11 mouse cellular contexts compared by ENCODE assay signal in genomic region chr16:77596556-77596955, GRCm38 (mm10). TPM values are rescaled to one million over a fixed set of nuclear protein-coding genes. Genes with fewer than 3 reads are reported as not detected.
A peak's percentile ranks its signal among the peaks of the same experiment; 100 is the strongest.
DNase-seq lines count a peak whose midpoint lies in the region; ATAC-seq lines count a peak whose summit lies in the region.
"Had no signal": no experiment of that assay in that cellular context is flagged by ENCODE, and none has a peak within 500 bp of the region (broad histone marks: within the 10 kb centered on the region; RNA-seq: fewer than 3 reads in every experiment).

No protein-coding gene starts in this region.

- H3K27ac ChIP-seq in hindbrain, embryonic 12.5 days: peak overlapping the region; percentile 60; the same call in 1 of the 2 replicates
- no peak overlapping the region for H3K27ac ChIP-seq in hindbrain, embryonic 10.5 days
- peak overlapping the region; percentile 81 for H3K27ac ChIP-seq in neural tube, embryonic 14.5 days (ENCODE audit: low read depth, low read length)
- H3K27ac ChIP-seq: heart, embryonic 13.5 days; limb, embryonic 15.5 days had no signal

- peak overlapping the region; percentile 15; the same call in 1 of the 2 replicates for H3K4me3 ChIP-seq in hindbrain, embryonic 12.5 days
- H3K4me3 ChIP-seq in hindbrain, embryonic 10.5 days: no peak overlapping the region
- peak overlapping the region; percentile 36 for H3K4me3 ChIP-seq in neural tube, embryonic 14.5 days (ENCODE audit: low read depth, low read length)
- H3K4me3 ChIP-seq: heart, embryonic 13.5 days; limb, embryonic 15.5 days had no signal

- 78% methylated on average over 5 of the region's 5 CpGs for WGBS in hindbrain, embryonic 12.5 days
- WGBS in hindbrain, embryonic 10.5 days: 88% methylated on average over 5 of the region's 5 CpGs
- 65% methylated on average over 5 of the region's 5 CpGs for WGBS in neural tube, embryonic 14.5 days

- peaks cover 14% of the 10 kb centered on the region for H3K4me1 ChIP-seq in hindbrain, embryonic 12.5 days
- peaks cover 12% of the 10 kb centered on the region; the same call in 1 of the 2 replicates for H3K4me1 ChIP-seq in hindbrain, embryonic 10.5 days (replicated peaks)
- peaks cover 5% of the 10 kb centered on the region for H3K4me1 ChIP-seq in neural tube, embryonic 14.5 days (ENCODE audit: control insufficient read depth, insufficient read depth, low read length)

- H3K27me3 ChIP-seq in hindbrain, embryonic 12.5 days: no peaks in the 10 kb centered on the region
- H3K27me3 ChIP-seq in hindbrain, embryonic 10.5 days (ENCODE audit: insufficient read depth, poor library complexity, severe bottlenecking): no peaks in the 10 kb centered on the region
- no peaks in the 10 kb centered on the region for H3K27me3 ChIP-seq in neural tube, embryonic 14.5 days (ENCODE audit: control insufficient read depth, insufficient read depth, low read length)
- H3K27me3 ChIP-seq: heart, embryonic 13.5 days; limb, embryonic 15.5 days had no signal

- no peak overlapping the region for H3K9ac ChIP-seq in hindbrain, embryonic 12.5 days
- H3K9ac ChIP-seq in neural tube, embryonic 14.5 days (replicated peaks; ENCODE audit: low read depth, low read length): peak overlapping the region; percentile 67
- H3K9ac ChIP-seq: heart, embryonic 13.5 days; limb, embryonic 15.5 days had no signal

- no peak for ATAC-seq in hindbrain, embryonic 12.5 days (ENCODE audit: low FRiP score)
- no peak for ATAC-seq in neural tube, embryonic 14.5 days (ENCODE audit: low read depth)
- ATAC-seq in monocyte, adult 5-6 weeks (replicated peaks; ENCODE audit: insufficient number of reproducible peaks, low FRiP score, low TSS enrichment, poor library complexity, severe bottlenecking): no peak

- peaks cover 9% of the 10 kb centered on the region; the same call in 1 of the 2 replicates for H3K36me3 ChIP-seq in hindbrain, embryonic 12.5 days
- H3K36me3 ChIP-seq in hindbrain, embryonic 10.5 days: peaks cover 18% of the 10 kb centered on the region
- no peaks in the 10 kb centered on the region for H3K36me3 ChIP-seq in neural tube, embryonic 14.5 days (ENCODE audit: control insufficient read depth, insufficient read depth, low read length)
- H3K36me3 ChIP-seq: G1E; limb, embryonic 15.5 days had no signal

- no peaks in the 10 kb centered on the region for H3K9me3 ChIP-seq in hindbrain, embryonic 12.5 days (replicated peaks)
- no peaks in the 10 kb centered on the region for H3K9me3 ChIP-seq in hindbrain, embryonic 10.5 days
- no peaks in the 10 kb centered on the region for H3K9me3 ChIP-seq in neural tube, embryonic 14.5 days (ENCODE audit: control insufficient read depth, low read length)
- H3K9me3 ChIP-seq: heart, embryonic 13.5 days; limb, embryonic 15.5 days had no signal

- H3K4me2 ChIP-seq in hindbrain, embryonic 12.5 days (replicated peaks): peak overlapping the region; percentile 31
- peak overlapping the region; percentile 51 for H3K4me2 ChIP-seq in neural tube, embryonic 14.5 days (ENCODE audit: low read depth, low read length)
- H3K4me2 ChIP-seq: heart, embryonic 13.5 days; limb, embryonic 15.5 days had no signal

- no peak for DNase-seq in hindbrain, embryonic 10.5 days (ENCODE audit: low spot score)
- DNase-seq in cerebellum, adult 11-12 months: peak; percentile 28
- peak; percentile 6 for DNase-seq in gastrocnemius, postnatal 25 days
- DNase-seq in thymus, postnatal 36 days: no peak
- no peak for DNase-seq in natural killer cell, adult 2 months (ENCODE audit: low spot score in 2 of 2)

RNA-seq across cellular contexts. Expression of gene Gm11146, which starts 5.3 kb away (rescaled TPM):
- polyA plus RNA-seq in hindbrain, embryonic 12.5 days (2016; fragmentation: Nextera tagmentation; extraction: Ambion mirVana): not detected in 2 replicates
- polyA plus RNA-seq in hindbrain, embryonic 10.5 days (2016; fragmentation: Nextera tagmentation; extraction: Ambion mirVana): not detected in 2 replicates
- not detected for total RNA-seq in gastrocnemius, postnatal 25 days (2021)
- polyA plus RNA-seq in neural tube, embryonic 14.5 days (2014; fragmentation: Nextera tagmentation; extraction: Ambion mirVana): not detected in 2 replicates
- not detected in 3 replicates for total RNA-seq in monocyte, adult 5-6 weeks (2017)
- total RNA-seq: G1E had no signal
- polyA plus RNA-seq: G1E; heart, embryonic 13.5 days; limb, embryonic 15.5 days had no signal

Comparison
In these comparisons a context has a peak if more than half of its experiments do, and no peak if none do; other contexts are left out.
1. DNase-seq: peak in cerebellum, adult 11-12 months (single experiment) and gastrocnemius, postnatal 25 days (single experiment); none in hindbrain, embryonic 10.5 days (single experiment), thymus, postnatal 36 days (0 of 2) and natural killer cell, adult 2 months (0 of 2).